Mouse (Mus musculus) layer of hippocampus, postnatal 14 days (tissue): ENCODE data around the gene C3. TPM values are rescaled to one million over a fixed set of nuclear protein-coding genes. Genes with fewer than 3 reads are reported as not detected.

Experiments used
- DNase-seq, 2 experiments: peaks; one replicate each; pipeline ENCODE4 v3.0.0; 2021 to 2022; ENCODE audit warnings: low spot score in 2 of 2, mixed read lengths in 1 of 2
- total RNA-seq, 2 experiments: library from RNA; stranded (reverse); gene quantifications; 2 replicates each; pipeline ENCODE4 v1.2.3; 2021

The C3 gene
- total RNA-seq, 2 experiments from 2014 or later = 1.6 to 4.2 TPM

- DNase-seq = no peak
These were observed 22.7 kb upstream of the C3 start for GRCm38 (mm10) chr17:57250461-57251160.

- DNase-seq = peak; percentile 87 to 94
These were observed 21.5 kb upstream of the C3 start, which contains the start of gene Trip10 for GRCm38 (mm10) chr17:57249186-57250181. Gene Trip10, plus strand, starts transcription at chr17:57249455.

- DNase-seq = no peak
These were observed 20.8 kb upstream of the C3 start for GRCm38 (mm10) chr17:57248771-57249170.

GRCm38 (mm10) chr17:57248201-57248699 lies 20.3 kb upstream of the C3 start, which contains the start of gene Gpr108:
Gene Gpr108, minus strand, starts transcription at chr17:57248446.
- peak; percentile 81 to 87 for DNase-seq

GRCm38 (mm10) chr17:57247393-57248200 lies 19.7 kb upstream of the C3 start:
- peak; percentile 94 to 99 for DNase-seq

- no peak for DNase-seq
These were observed 18.9 kb upstream of the C3 start for GRCm38 (mm10) chr17:57246663-57247392.

- no peak for DNase-seq
These were observed 17.5 kb upstream of the C3 start for GRCm38 (mm10) chr17:57245311-57245929.

GRCm38 (mm10) chr17:57243650-57244370 lies 15.9 kb upstream of the C3 start:
- no peak for DNase-seq

GRCm38 (mm10) chr17:57237181-57237580 lies 9.2 kb upstream of the C3 start:
- no peak for DNase-seq

- DNase-seq = no peak
These were observed 7.9 kb upstream of the C3 start for GRCm38 (mm10) chr17:57235803-57236202.

- DNase-seq = no peak
These were observed 6.5 kb upstream of the C3 start for GRCm38 (mm10) chr17:57234254-57234928.

GRCm38 (mm10) chr17:57233038-57233437 lies 5.1 kb upstream of the C3 start:
- no peak for DNase-seq

- DNase-seq = no peak
These were observed 4.3 kb upstream of the C3 start for GRCm38 (mm10) chr17:57232200-57232599.

- no peak for DNase-seq
These were observed 3.4 kb upstream of the C3 start for GRCm38 (mm10) chr17:57231321-57231771.

- no peak for DNase-seq
These were observed 2.8 kb upstream of the C3 start for GRCm38 (mm10) chr17:57230728-57231125.

- no peak for DNase-seq
These were observed 2.2 kb upstream of the C3 start for GRCm38 (mm10) chr17:57229851-57230727.

- no peak for DNase-seq
These were observed 937 bp upstream of the C3 start for GRCm38 (mm10) chr17:57228873-57229272.
